In genomic region chr9:94882517-94882916, GRCm38 (mm10) we compare ENCODE assay signal across 19 mouse cellular contexts.
"Had no signal": no experiment of that assay in that cellular context is flagged by ENCODE, and none has a peak within 500 bp of the region (broad histone marks: within the 10 kb centered on the region; RNA-seq: fewer than 3 reads in every experiment).

No protein-coding gene starts in this region.

- ATAC-seq: hindbrain, embryonic 16.5 days; inflammation-experienced regulatory T-cells, adult 6 months; intestine, embryonic 15.5 days; intestine, postnatal 0 days; liver, embryonic 12.5 days had no signal

- DNase-seq: gastrocnemius, adult 2 months; gastrocnemius, postnatal 10 days; gastrocnemius, postnatal 25 days; heart, adult 18-20 months; heart, postnatal 10 days; heart, postnatal 4 days; kidney, adult 18-20 months; kidney, adult 8-10 months; kidney, postnatal 10 days; kidney, postnatal 25 days; kidney, postnatal 4 days; layer of hippocampus, adult 9-11 months; layer of hippocampus, postnatal 36 days; left cerebral cortex, postnatal 4 days had no signal
